Mouse (Mus musculus) embryo, embryonic 11.5 days (tissue): ENCODE data around the gene Btg4.

ENCODE experiments used
- DNase-seq: peaks from one replicate; pipeline ENCODE4 v3.0.0-alpha.2; 2012; ENCODE audit warnings: low read depth, low spot score

The Btg4 gene

GRCm38 (mm10) chr9:51060601-51061000, at the start of gene Btg4:
Btg4 (plus strand) TSS chr9:51060901.
- DNase-seq = no peak

DNA sequence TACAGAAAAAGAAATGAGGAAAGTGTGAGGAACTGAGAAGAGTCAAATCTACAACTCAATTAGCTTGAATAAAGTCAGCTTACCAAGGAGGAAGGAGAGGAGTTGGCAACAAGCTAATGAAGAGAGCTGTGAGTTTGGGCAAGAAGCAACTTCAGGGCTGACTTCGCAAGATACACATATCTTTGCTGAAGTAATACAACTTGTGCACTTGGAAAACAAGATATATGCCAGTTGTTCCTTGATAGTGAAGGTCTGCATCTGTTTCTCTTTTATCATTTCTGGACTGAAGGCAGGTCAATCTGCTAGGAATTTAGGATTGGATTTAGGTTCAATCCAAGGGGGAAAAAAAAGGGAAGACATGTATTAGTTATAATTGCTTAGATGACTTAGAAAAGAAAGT, 47.1 kb upstream of the Btg4 start:
- no peak for DNase-seq

GRCm38 (mm10) chr9:51015732-51016131, 45.0 kb upstream of the Btg4 start:
- DNase-seq = no peak

DNA sequence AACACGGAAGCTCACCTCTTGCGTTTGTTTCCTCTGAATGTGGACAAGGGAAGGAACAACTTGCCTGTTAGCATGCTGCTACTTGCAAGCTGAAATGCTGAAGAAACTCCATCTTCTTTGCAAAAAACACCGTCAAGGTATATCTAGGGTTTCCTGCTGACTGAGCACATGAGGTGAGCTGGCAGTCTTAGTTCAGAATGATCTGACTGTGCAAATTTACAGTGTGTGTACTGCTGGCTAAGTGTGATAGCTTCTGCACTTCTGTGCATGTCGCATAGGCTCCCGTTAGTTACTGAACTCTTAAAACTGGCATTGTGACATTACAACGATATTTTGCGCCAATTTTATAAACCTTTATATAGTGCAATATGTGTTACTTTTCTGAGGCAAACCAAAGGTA, 41.0 kb upstream of the Btg4 start:
- no peak for DNase-seq

DNA sequence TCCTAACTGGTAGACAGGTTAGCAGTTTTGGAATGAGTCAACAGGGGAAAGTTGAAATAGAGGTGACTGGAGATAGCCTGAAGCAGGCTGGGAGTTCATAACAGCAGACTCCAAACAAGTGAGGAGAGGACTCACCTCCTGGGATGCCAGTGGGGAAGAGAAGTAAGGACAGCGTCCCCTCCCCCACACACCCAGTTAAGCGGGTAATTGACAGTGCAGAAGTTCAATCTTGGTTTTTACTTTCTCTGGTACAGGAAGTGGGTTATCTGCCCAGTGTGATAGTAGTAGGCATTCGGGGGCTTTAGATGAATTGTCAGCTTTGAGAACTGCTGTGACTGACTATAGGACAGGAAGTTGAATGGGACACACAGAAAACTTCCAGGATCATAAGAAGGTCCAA, 40.4 kb upstream of the Btg4 start:
- DNase-seq = no peak

- no peak for DNase-seq
These were observed 39.4 kb upstream of the Btg4 start for GRCm38 (mm10) chr9:51021123-51021795.

GRCm38 (mm10) chr9:51026952-51027351, 33.7 kb upstream of the Btg4 start:
- DNase-seq = no peak

DNA sequence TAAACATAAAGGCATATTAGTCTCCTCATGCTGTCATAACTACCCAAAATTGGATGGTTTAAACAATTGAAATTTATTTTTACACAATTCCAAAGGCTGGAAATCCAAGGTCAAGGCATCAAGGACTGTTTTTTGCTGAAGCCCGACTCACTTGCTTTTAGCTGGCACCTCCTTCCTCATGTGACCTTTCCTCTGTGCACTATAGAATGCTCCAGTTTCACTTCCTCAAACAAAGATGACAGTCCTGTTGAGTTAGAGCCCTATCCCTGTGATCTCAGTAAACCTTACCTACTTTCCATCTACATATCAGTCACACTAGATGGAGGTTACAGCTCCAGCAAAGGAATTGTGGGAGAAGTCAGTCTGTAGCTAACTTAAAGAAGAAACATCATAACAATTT, 30.6 kb upstream of the Btg4 start:
- DNase-seq = no peak

DNA sequence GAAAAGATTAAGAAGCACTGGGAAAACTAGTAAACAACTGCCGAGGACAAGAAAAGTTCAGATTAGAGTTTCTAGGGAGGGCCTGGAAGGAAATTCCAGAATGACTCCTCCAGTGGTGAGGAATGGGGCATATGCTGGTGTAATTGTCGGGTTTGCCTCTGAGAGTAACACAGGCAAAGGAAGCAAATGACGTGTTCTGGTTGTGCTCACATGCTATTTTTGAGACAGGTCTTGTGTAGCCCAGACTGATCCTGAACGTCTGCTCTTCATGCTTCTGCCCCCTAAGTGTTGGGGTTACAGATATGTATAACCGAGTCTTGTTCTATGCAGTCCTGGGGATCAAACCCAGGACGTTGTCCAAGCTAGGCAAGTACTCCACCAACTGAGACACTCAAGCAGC, 29.1 kb upstream of the Btg4 start:
- no peak for DNase-seq

- no peak for DNase-seq
These were observed 28.4 kb upstream of the Btg4 start for GRCm38 (mm10) chr9:51032291-51032690.

DNA sequence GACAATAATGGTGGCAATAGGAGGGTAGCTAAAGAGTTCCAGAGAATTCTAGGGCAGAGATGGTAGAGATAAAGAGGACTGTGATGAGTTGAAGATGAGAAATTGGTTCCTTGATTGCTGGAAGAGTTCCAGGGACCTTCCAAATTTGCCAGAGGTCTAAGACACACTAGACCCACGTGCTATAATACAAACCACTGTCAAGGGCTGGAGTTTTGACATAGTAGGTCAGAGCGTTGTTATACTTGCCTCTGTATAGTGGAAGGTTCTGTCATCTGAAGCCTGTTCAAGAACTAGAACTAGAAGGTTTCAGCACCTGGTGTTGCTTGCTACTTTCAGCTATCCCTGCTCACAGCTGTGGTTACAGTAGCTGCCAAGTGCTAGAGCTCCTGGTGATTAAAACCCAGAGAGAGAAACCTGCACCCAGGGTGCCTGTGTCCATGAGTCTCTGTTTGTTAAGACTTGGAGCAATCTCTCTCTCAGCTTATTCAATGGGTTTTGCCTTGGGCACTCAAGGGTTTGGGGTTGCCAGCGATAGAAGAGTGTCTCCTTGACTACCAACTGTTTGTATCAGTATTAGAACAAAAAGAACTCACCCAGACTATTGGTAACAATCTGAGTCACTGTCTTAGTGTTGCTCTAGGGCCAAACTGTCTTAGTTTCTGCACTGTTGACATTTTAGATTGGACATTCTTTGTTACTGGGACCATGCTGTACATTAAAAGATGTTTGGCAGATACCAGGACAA, 27.7 kb upstream of the Btg4 start:
- DNase-seq = no peak

DNA sequence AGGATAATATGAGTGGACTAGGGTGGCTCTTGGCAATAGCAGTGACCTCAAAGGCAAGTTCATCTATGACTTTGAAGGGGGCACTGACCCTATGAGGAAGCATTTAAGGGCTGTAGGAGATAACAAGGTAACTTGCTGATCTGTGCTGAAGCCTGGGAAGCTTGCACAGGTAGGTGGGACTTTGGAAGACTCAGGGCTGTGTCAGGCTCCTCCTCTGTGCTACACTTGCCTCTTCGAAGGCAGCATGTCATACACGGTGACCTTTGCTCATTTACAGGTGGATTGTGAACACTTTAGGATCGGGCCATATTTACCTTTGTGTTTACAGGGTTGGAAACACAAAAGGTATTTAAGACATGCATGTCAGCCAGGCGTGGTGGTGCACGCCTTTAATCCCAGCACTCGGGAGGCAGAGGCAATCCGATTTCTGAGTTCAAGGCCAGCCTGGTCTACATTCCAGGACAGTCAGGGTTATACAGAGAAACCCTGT, 19.2 kb upstream of the Btg4 start:
- DNase-seq = no peak

DNA sequence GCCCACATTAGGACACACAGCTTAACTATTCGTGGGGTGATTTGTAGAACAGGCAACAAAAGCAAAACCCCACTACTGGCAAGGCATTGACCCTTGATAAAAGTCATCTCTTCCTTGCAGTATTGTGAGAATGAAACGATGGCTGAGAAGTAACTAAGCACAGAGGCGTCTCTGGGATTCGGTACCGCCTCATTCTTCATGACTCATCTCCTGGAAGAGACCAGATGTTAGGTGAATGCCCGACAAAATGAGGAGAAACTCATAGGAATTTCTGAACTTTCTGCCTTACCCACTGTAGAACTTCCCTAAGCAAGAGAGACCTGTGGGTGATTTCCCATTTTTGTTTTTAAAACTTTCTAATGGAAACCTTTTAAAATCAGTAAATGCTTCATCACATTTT, 18.6 kb upstream of the Btg4 start:
- DNase-seq = no peak

GRCm38 (mm10) chr9:51052180-51052579, 8.5 kb upstream of the Btg4 start:
- DNase-seq = no peak

- no peak for DNase-seq
These were observed 4.1 kb upstream of the Btg4 start for GRCm38 (mm10) chr9:51056360-51057324.

- no peak for DNase-seq
These were observed 1.7 kb upstream of the Btg4 start for GRCm38 (mm10) chr9:51058951-51059521.

- no peak for DNase-seq
These were observed 7.5 kb downstream of the Btg4 start for GRCm38 (mm10) chr9:51068202-51068601.

- DNase-seq = no peak
These were observed 10.1 kb downstream of the Btg4 start for GRCm38 (mm10) chr9:51070801-51071200.

GRCm38 (mm10) chr9:51075780-51076179, 15.1 kb downstream of the Btg4 start:
- DNase-seq = no peak

- no peak for DNase-seq
These were observed 15.7 kb downstream of the Btg4 start for GRCm38 (mm10) chr9:51076300-51076978.

- DNase-seq = peak; percentile 59
These were observed 16.2 kb downstream of the Btg4 start, which contains the start of gene Layn for GRCm38 (mm10) chr9:51076979-51077315. Layn (minus strand) TSS chr9:51077094.
